Mouse (Mus musculus): Measurements from ENCODE around the gene Aqp11. TPM values are rescaled to one million over a fixed set of nuclear protein-coding genes. Genes with fewer than 3 reads are reported as not detected.

The Aqp11 gene
- polyA plus RNA-seq, 1 experiment from 2014 or later = 5.3 TPM

DNA sequence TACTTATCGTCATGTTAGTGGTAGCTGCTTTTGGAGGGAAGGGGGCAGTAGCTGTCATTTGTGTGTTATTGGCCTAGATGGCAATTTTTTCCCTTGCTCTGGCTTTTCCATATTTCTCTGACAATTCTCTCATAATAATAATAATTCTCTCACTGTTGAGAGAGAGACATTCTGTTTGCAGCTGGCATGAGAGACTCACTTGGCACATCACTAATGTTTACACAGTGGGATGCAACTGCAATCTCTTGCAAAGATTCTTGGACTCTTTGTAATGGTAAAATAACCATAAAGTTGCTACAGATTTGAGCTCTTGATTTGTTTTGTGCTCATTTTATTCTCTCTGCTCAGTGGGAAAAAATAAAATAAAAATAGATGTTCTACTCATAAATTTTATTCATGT lies 20.8 kb downstream of the Aqp11 start:
- no peaks in the 10 kb centered on the region for H3K4me1 ChIP-seq (replicated peaks)
- DNase-seq (ENCODE audit: low spot score) = no peak
- H3K27me3 ChIP-seq (ENCODE audit: insufficient read depth, poor library complexity, severe bottlenecking) = no peaks in the 10 kb centered on the region
- no peaks in the 10 kb centered on the region for H3K9me3 ChIP-seq
- H3K36me3 ChIP-seq = peaks cover 90% of the 10 kb centered on the region
- H3K27ac ChIP-seq = no peak overlapping the region
- H3K4me3 ChIP-seq = no peak overlapping the region
- WGBS = 88% methylated on average over 1 of the region's 1 CpGs

GRCm38 (mm10) chr7:97714651-97715050 lies 23.4 kb downstream of the Aqp11 start:
- H3K4me1 ChIP-seq (replicated peaks) = no peaks in the 10 kb centered on the region
- no peak overlapping the region for H3K27ac ChIP-seq
- H3K4me3 ChIP-seq = no peak overlapping the region
- no peak for DNase-seq (ENCODE audit: low spot score)
- H3K9me3 ChIP-seq = no peaks in the 10 kb centered on the region
- peaks cover 93% of the 10 kb centered on the region for H3K36me3 ChIP-seq
- WGBS = 95% methylated on average over 5 of the region's 5 CpGs
- no peaks in the 10 kb centered on the region for H3K27me3 ChIP-seq (ENCODE audit: insufficient read depth, poor library complexity, severe bottlenecking)

DNA sequence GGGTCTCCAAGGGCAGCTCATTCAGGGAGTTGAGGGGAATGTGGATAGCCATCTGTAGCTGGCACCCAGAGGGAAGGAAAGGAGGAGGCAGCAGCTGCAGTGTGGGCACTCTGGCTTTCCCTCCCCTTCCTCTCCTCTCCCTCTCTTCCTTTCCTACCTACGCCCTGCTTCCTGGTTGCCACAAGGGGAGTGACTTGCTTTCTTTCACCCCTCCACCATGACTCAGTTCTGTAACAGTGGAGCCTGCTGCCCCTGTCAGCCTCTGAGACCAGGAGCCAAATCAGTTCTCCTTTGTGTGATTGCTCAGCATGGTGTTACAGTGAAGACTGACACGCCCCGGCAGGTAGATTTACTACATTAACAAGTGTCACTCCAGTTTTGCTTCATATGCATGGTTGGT lies 28.9 kb downstream of the Aqp11 start:
- H3K4me3 ChIP-seq = no peak overlapping the region

GRCm38 (mm10) chr7:97707809-97708208 lies 30.3 kb downstream of the Aqp11 start:
- Histone ChIP-seq H3K4me3 (no peak overlapping the region), H3K4me1 (replicated peaks) (no peaks in the 10 kb centered on the region), H3K27me3 (ENCODE audit: insufficient read depth, poor library complexity, severe bottlenecking) (no peaks in the 10 kb centered on the region), H3K36me3 (peaks cover 49% of the 10 kb centered on the region), H3K27ac (no peak overlapping the region), H3K9me3 (no peaks in the 10 kb centered on the region)
- WGBS = 93% methylated on average over 5 of the region's 5 CpGs
- no peak for DNase-seq (ENCODE audit: low spot score)

More for the DNA sequence above, 28.9 kb downstream of the Aqp11 start:
- H3K27ac ChIP-seq = no peak overlapping the region
- WGBS = 91% methylated on average over 3 of the region's 3 CpGs
- peaks cover 63% of the 10 kb centered on the region for H3K36me3 ChIP-seq
- no peak for DNase-seq (ENCODE audit: low spot score)
- H3K27me3 ChIP-seq (ENCODE audit: insufficient read depth, poor library complexity, severe bottlenecking) = no peaks in the 10 kb centered on the region
- H3K9me3 ChIP-seq = no peaks in the 10 kb centered on the region
- no peaks in the 10 kb centered on the region for H3K4me1 ChIP-seq (replicated peaks)

DNA sequence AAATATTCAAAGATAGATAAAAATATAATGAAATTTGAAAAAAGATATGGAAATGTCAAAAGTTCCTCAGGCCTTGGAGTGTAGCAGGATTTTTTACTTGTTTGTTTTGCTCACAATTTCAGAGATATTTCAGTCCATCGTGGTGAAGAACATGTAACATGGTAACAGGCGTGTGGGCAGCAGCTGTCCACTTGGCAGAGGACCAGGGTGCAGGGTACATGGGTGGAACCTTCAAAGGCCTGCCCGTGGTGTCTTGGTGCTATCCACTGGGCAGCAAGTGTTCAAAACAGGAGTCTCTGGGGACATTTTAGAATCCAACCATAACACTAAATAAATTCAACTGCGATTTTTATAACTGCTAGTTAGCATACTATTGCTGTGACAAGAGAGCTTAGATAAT lies 31.0 kb downstream of the Aqp11 start:
- H3K27ac ChIP-seq = no peak overlapping the region
- H3K9me3 ChIP-seq = no peaks in the 10 kb centered on the region
- 92% methylated on average over 4 of the region's 4 CpGs for WGBS
- peaks cover 42% of the 10 kb centered on the region for H3K36me3 ChIP-seq
- no peaks in the 10 kb centered on the region for H3K27me3 ChIP-seq (ENCODE audit: insufficient read depth, poor library complexity, severe bottlenecking)
- H3K4me1 ChIP-seq (replicated peaks) = no peaks in the 10 kb centered on the region
- H3K4me3 ChIP-seq = no peak overlapping the region
- DNase-seq (ENCODE audit: low spot score) = no peak

DNA sequence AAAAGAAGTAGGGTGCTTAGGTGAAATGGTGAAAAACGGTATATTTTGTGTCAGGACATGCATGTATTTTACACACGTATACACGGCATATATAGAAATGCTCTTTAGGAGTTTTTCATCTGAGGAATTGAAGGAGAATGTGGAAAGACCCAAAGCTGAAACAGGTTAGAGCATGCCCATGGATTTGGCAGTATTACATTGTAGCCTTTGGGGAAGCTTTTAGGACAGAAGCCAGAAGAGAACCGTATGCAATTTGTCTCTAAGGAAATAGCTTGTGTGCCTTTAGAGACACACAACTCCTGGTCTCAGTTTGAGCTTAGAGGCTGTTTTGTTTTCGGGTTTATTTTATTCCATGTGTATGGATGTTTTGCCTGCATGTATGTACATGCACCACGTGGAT lies 37.0 kb downstream of the Aqp11 start:
- H3K36me3 ChIP-seq = peaks cover 27% of the 10 kb centered on the region
- no peak for DNase-seq (ENCODE audit: low spot score)

GRCm38 (mm10) chr7:97700173-97700572 lies 37.9 kb downstream of the Aqp11 start:
- WGBS = 95% methylated on average over 4 of the region's 4 CpGs
- H3K36me3 ChIP-seq = peaks cover 27% of the 10 kb centered on the region
- no peak for DNase-seq (ENCODE audit: low spot score)

More for the DNA sequence above, 37.0 kb downstream of the Aqp11 start:
- no peak overlapping the region for H3K27ac ChIP-seq
- H3K9me3 ChIP-seq = peaks cover 7% of the 10 kb centered on the region; the same call in 1 of the 2 replicates
- WGBS = 86% methylated on average over 6 of the region's 6 CpGs
- H3K4me1 ChIP-seq (replicated peaks) = peaks cover 11% of the 10 kb centered on the region
- no peak overlapping the region for H3K4me3 ChIP-seq
- no peaks in the 10 kb centered on the region for H3K27me3 ChIP-seq (ENCODE audit: insufficient read depth, poor library complexity, severe bottlenecking)

GRCm38 (mm10) chr7:97696506-97697254 lies 41.4 kb downstream of the Aqp11 start, which contains the start of gene Clns1a:
TSS of gene Clns1a (plus strand) at chr7:97696634.
- H3K9me3 ChIP-seq = peaks cover 7% of the 10 kb centered on the region; the same call in 1 of the 2 replicates
- peaks cover 18% of the 10 kb centered on the region for H3K4me1 ChIP-seq (replicated peaks)
- H3K27me3 ChIP-seq (ENCODE audit: insufficient read depth, poor library complexity, severe bottlenecking) = no peaks in the 10 kb centered on the region
- DNase-seq (ENCODE audit: low spot score) = peak; percentile 92
- H3K36me3 ChIP-seq = peaks cover 27% of the 10 kb centered on the region
- H3K27ac ChIP-seq = peak within 1 kb of the TSS; percentile 94
- peak within 1 kb of the TSS; percentile 91 for H3K4me3 ChIP-seq
- under 1% methylated on average over 63 of the region's 63 CpGs for WGBS

More at GRCm38 (mm10) chr7:97700173-97700572, 37.9 kb downstream of the Aqp11 start:
- H3K4me3 ChIP-seq = no peak overlapping the region
- H3K9me3 ChIP-seq = peaks cover 7% of the 10 kb centered on the region; the same call in 1 of the 2 replicates
- no peaks in the 10 kb centered on the region for H3K27me3 ChIP-seq (ENCODE audit: insufficient read depth, poor library complexity, severe bottlenecking)
- H3K4me1 ChIP-seq (replicated peaks) = peaks cover 18% of the 10 kb centered on the region
- no peak overlapping the region for H3K27ac ChIP-seq

GRCm38 (mm10) chr7:97696133-97696505 lies 42.0 kb downstream of the Aqp11 start:
- WGBS = 38% methylated on average over 19 of the region's 19 CpGs
- Histone ChIP-seq H3K9me3 (peaks cover 7% of the 10 kb centered on the region; the same call in 1 of the 2 replicates), H3K36me3 (peaks cover 27% of the 10 kb centered on the region), H3K27me3 (ENCODE audit: insufficient read depth, poor library complexity, severe bottlenecking) (no peaks in the 10 kb centered on the region), H3K27ac (peak overlapping the region; percentile 94), H3K4me1 (replicated peaks) (peaks cover 18% of the 10 kb centered on the region), H3K4me3 (peak overlapping the region; percentile 91)
- no peak for DNase-seq (ENCODE audit: low spot score)

GRCm38 (mm10) chr7:97695441-97695840 lies 42.6 kb downstream of the Aqp11 start:
- Histone ChIP-seq H3K36me3 (peaks cover 25% of the 10 kb centered on the region), H3K4me1 (replicated peaks) (peaks cover 18% of the 10 kb centered on the region), H3K27me3 (ENCODE audit: insufficient read depth, poor library complexity, severe bottlenecking) (no peaks in the 10 kb centered on the region), H3K27ac (no peak overlapping the region; the same call in 1 of the 2 replicates), H3K9me3 (peaks cover 7% of the 10 kb centered on the region; the same call in 1 of the 2 replicates), H3K4me3 (peak overlapping the region; percentile 91; the same call in 1 of the 2 replicates)
- WGBS = 97% methylated on average over 1 of the region's 1 CpGs
- no peak for DNase-seq (ENCODE audit: low spot score)

DNA sequence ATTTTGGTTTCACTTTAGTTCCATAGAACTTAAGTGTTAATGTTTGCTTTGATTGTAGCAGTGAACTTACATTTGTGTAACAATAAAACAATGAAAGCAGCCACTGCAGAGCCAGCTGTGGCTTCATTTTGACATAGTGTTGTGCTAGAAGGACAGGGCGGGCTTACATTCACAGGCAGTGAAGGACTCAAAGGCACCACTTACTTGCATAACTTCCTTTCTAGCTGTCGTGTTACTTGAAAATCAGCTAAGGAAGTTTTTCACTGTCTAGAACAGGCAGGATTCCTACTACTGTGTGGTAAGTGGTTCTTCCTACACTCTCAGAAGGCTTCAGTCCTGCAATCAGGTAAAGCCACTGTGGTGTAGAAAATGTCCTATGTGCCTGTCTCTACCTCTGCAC lies 50.3 kb downstream of the Aqp11 start:
- Histone ChIP-seq H3K9me3 (no peaks in the 10 kb centered on the region), H3K36me3 (peaks cover 60% of the 10 kb centered on the region), H3K27me3 (ENCODE audit: insufficient read depth, poor library complexity, severe bottlenecking) (no peaks in the 10 kb centered on the region), H3K27ac (no peak overlapping the region), H3K4me1 (replicated peaks) (no peaks in the 10 kb centered on the region), H3K4me3 (no peak overlapping the region)
- DNase-seq (ENCODE audit: low spot score) = no peak
- WGBS = 90% methylated on average over 2 of the region's 2 CpGs

- 46% methylated on average over 1 of the region's 1 CpGs for WGBS
- no peaks in the 10 kb centered on the region for H3K4me1 ChIP-seq (replicated peaks)
- H3K9me3 ChIP-seq = no peaks in the 10 kb centered on the region
- DNase-seq (ENCODE audit: low spot score) = no peak
- H3K36me3 ChIP-seq = peaks cover 83% of the 10 kb centered on the region
- H3K27ac ChIP-seq = no peak overlapping the region
- no peak overlapping the region for H3K4me3 ChIP-seq
- no peaks in the 10 kb centered on the region for H3K27me3 ChIP-seq (ENCODE audit: insufficient read depth, poor library complexity, severe bottlenecking)
Measured at GRCm38 (mm10) chr7:97679239-97679638, 58.9 kb downstream of the Aqp11 start.

All from hindbrain, embryonic 10.5 days (tissue).